Mouse (Mus musculus): ENCODE data around the gene Gm1604a.
"Not testable (repeated sequence)": the region's sequence is repeated elsewhere in the genome, so short reads cannot be mapped to it uniquely, and the experiment has no call there.

GRCm38 (mm10) chr17:6995504-6995903, 29.9 kb upstream of the Gm1604a start:
- TF ChIP-seq CTCF (conservative IDR thresholded peaks at IDR 0.05; ENCODE audit: insufficient read depth, insufficient read length, low read depth, low read length); POLR2A (IDR thresholded peaks at IDR 0.05; ENCODE audit: low read depth, low read length): not testable (repeated sequence)

Measured in kidney, adult 2 months (tissue).